Mouse (Mus musculus): ENCODE measurements around the gene Icam4. TPM values are rescaled to one million over a fixed set of nuclear protein-coding genes. Genes with fewer than 3 reads are reported as not detected.

Icam4 gene
- polyA plus RNA-seq, 1 experiment from 2014 or later, result 8.6 TPM

MicroRNAs within 50 kb of the gene (microRNA counts, 519-probe panel; counts per million panel counts)
- 2,861 counts per million, percentile 65 among the panel's probes with 10 or more counts for microRNA mmu-miR-1900

Small RNA genes within 50 kb of the gene (microRNA-seq; reads per million reads assigned to microRNA genes)
- not detected for gene Mir1900
- gene Mir7082, result not detected

Other genes with a start within 250 kb of the Icam4 start
- gene Col5a3, start 214.3 kb upstream of the Icam4 start, polyA plus RNA-seq (2015; fragmentation: Nextera tagmentation; extraction: Ambion mirVana), result 3.1 and 3.3 TPM in 2 replicates
- gene Rdh8, start 210.9 kb upstream of the Icam4 start, polyA plus RNA-seq (2015; fragmentation: Nextera tagmentation; extraction: Ambion mirVana), result not detected in 2 replicates
- gene A230050P20Rik, start 160.7 kb upstream of the Icam4 start, polyA plus RNA-seq (2015; fragmentation: Nextera tagmentation; extraction: Ambion mirVana), result 14.2 and 16.8 TPM in 2 replicates
- 8.2 and 9.1 TPM in 2 replicates for gene Angptl6, start 149.6 kb upstream of the Icam4 start, polyA plus RNA-seq (2015; fragmentation: Nextera tagmentation; extraction: Ambion mirVana)
- 74.6 and 77.5 TPM in 2 replicates for gene Ppan, start 141.2 kb upstream of the Icam4 start, polyA plus RNA-seq (2015; fragmentation: Nextera tagmentation; extraction: Ambion mirVana)
- gene Eif3g, start 130.8 kb upstream of the Icam4 start, polyA plus RNA-seq (2015; fragmentation: Nextera tagmentation; extraction: Ambion mirVana), result 272 and 293 TPM in 2 replicates
- gene Dnmt1, start 69.5 kb upstream of the Icam4 start, polyA plus RNA-seq (2015; fragmentation: Nextera tagmentation; extraction: Ambion mirVana), result 75.5 and 75.7 TPM in 2 replicates
- gene S1pr2, start 52.6 kb upstream of the Icam4 start, polyA plus RNA-seq (2015; fragmentation: Nextera tagmentation; extraction: Ambion mirVana), result 38.2 and 39.9 TPM in 2 replicates
- 131 and 141 TPM in 2 replicates for gene Mrpl4, start 26.6 kb upstream of the Icam4 start, polyA plus RNA-seq (2015; fragmentation: Nextera tagmentation; extraction: Ambion mirVana)
- gene Icam1, start 13.4 kb upstream of the Icam4 start, polyA plus RNA-seq (2015; fragmentation: Nextera tagmentation; extraction: Ambion mirVana), result 15.0 and 16.3 TPM in 2 replicates
- gene Icam5, start 2.7 kb downstream of the Icam4 start, polyA plus RNA-seq (2015; fragmentation: Nextera tagmentation; extraction: Ambion mirVana), result 0.14 and 0.15 TPM in 2 replicates
- 0.46 and 0.89 TPM in 2 replicates for gene Zglp1, start 37.7 kb downstream of the Icam4 start, polyA plus RNA-seq (2015; fragmentation: Nextera tagmentation; extraction: Ambion mirVana)
- gene Gm49373, start 43.7 kb downstream of the Icam4 start, polyA plus RNA-seq (2015; fragmentation: Nextera tagmentation; extraction: Ambion mirVana), result 0.26 and 0.49 TPM in 2 replicates
- gene Fdx1l, start 44.2 kb downstream of the Icam4 start, polyA plus RNA-seq (2015; fragmentation: Nextera tagmentation; extraction: Ambion mirVana), result 48.7 and 49.7 TPM in 2 replicates
- 1.2 and 2.1 TPM in 2 replicates for gene Gm38431, start 62.6 kb downstream of the Icam4 start, polyA plus RNA-seq (2015; fragmentation: Nextera tagmentation; extraction: Ambion mirVana)
- gene Raver1, start 62.6 kb downstream of the Icam4 start, polyA plus RNA-seq (2015; fragmentation: Nextera tagmentation; extraction: Ambion mirVana), result 40.3 and 40.8 TPM in 2 replicates
- gene Tyk2, start 101.9 kb downstream of the Icam4 start, polyA plus RNA-seq (2015; fragmentation: Nextera tagmentation; extraction: Ambion mirVana), result 16.7 and 18.2 TPM in 2 replicates
- 250 TPM in 2 replicates for gene Cdc37, start 120.6 kb downstream of the Icam4 start, polyA plus RNA-seq (2015; fragmentation: Nextera tagmentation; extraction: Ambion mirVana)
- gene Pde4a, start 136.3 kb downstream of the Icam4 start, polyA plus RNA-seq (2015; fragmentation: Nextera tagmentation; extraction: Ambion mirVana), result 4.7 TPM in 2 replicates
- 52.5 and 56.4 TPM in 2 replicates for gene Keap1, start 210.0 kb downstream of the Icam4 start, polyA plus RNA-seq (2015; fragmentation: Nextera tagmentation; extraction: Ambion mirVana)
- gene S1pr5, start 219.1 kb downstream of the Icam4 start, polyA plus RNA-seq (2015; fragmentation: Nextera tagmentation; extraction: Ambion mirVana), result 1.8 and 2.0 TPM in 2 replicates
- 53.3 and 55.7 TPM in 2 replicates for gene Atg4d, start 235.9 kb downstream of the Icam4 start, polyA plus RNA-seq (2015; fragmentation: Nextera tagmentation; extraction: Ambion mirVana)